Mouse (Mus musculus) adrenal gland, postnatal 25 days (tissue): ENCODE results near the gene Pan2. TPM values are rescaled to one million over a fixed set of nuclear protein-coding genes. Genes with fewer than 3 reads are reported as not detected.
"Not testable (repeated sequence)": the region's sequence is repeated elsewhere in the genome, so short reads cannot be mapped to it uniquely, and the experiment has no call there.

Source experiments
- DNase-seq: peaks from one replicate; pipeline ENCODE4 v3.0.0; 2021; ENCODE audit warnings: mixed read lengths
- long read RNA-seq: library from polyadenylated mRNA; stranded (forward); transcript quantifications from one replicate; pipeline ENCODE4 v2.0.0, GENCODE M21; 2021
- total RNA-seq: library from RNA; stranded (reverse); gene quantifications from 2 replicates; pipeline ENCODE4 v1.2.3, GENCODE M21; 2021

Gene Pan2
- total RNA-seq = 28.9 and 32.7 TPM in 2 replicates
- long read RNA-seq, partial matches to known transcripts = 6 of 18 reads
- long read RNA-seq, other reads (novel, unspliced or antisense) = 10 of 18 reads

DNA sequence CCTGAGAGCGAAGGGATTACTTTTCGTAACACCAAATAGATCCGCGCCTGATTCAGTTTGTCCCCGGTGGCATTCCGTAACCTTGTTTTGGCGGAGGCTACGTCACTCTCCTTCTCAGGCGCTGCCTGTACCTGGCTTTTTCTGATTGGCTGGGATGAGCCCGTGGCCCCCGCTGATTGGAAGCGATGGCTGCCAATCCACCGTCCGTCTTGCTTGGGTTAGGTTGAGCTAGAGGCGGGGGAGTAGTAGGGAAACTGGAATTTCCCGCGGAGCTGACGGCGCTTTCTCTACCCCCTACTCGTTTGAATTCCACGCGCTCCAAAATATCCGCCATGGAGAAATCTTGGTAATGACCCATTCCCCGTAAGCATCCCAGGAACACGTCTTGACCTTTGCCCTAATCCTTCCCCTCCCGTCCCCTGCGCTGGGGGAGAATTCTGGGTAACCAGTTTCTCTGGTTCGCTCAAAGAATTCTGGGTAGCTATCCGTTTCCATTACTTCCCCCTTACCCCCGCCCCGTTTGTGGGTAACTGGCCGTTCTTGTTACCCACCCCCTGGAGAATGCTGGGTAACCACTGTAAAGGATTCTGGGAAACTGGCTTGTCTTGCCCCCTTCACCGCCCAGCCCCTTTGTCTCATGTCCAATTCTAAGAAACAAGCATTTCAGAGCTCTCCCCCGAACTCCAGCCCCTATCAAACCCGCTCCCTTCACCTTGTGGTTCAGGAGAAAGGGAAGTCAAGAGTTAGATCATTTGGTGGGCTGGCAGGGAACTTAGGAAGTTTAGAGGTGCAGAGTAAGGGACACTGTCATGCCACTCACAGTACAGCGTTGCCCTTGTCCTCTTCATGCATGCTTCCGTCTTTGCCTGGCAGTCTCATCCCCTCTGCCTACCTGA is at the start of gene Pan2:
Gene Pan2 (plus strand): TSS at position 210 of the 896 bp plus-strand sequence.
- DNase-seq = peak; percentile 98

- no peak for DNase-seq
These were observed 49.4 kb upstream of the Pan2 start, which contains the start of gene Apon for GRCm38 (mm10) chr10:128253677-128254255. Gene Apon, plus strand, starts transcription at chr10:128254096.

DNA sequence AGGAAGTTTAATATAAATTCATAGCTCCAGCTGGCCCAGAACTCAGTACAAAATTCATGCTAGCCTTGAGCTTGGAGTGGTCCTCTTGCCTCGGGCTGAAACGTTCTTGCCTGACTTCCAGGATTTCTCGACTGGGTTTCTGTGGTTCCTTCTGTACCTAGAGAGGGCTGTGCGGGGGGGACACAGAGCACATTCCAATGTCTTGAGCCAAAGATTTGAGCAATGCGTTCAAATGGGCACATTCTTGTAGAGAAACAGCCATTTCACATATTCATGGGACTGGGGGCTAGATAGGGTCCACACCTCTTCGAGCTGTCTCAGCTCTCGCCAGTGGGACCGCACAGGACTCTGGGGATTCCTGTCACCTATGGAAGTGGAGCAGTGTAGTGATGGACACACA is 47.2 kb upstream of the Pan2 start:
- no peak for DNase-seq

- no peak for DNase-seq
These were observed 46.8 kb upstream of the Pan2 start for GRCm38 (mm10) chr10:128256328-128256727.

DNA sequence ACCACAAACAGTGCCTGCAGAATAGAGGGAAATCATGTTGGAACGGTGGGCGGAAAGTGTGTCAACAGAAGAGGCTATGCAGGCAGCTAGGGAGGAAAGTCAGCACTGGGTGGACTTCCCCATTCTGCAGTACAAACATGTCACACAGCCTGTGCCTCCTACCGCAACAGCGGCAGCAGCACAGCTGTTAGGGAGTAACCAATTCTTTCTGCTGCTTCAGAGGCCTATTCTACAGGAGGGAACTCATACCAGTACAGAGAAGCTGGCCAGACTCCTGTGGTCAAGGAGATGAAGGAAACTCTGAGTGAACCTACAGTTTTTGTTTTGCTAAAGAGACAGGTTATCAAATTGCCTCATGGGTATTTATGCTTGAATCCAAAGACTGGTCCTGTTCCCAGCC is 44.2 kb upstream of the Pan2 start:
- DNase-seq = no peak

DNA sequence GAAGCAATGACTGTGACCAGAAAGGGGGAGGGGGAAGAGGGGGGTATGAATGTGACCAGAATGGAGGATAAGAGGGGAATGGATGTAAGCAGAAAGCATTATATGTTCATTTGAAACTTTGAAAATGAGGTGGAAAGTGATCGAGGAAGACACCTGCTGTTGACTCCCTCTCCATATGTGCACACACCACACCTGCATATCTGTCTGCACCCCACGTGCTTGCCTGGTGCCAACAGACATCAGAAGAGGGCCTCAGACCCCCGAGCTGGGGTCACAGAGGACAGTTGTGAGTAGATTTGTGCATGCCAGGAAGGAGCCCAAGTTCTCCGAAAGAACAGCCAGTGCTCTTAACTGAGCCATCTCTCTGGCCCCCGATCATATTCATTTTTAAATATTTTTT is 43.2 kb upstream of the Pan2 start:
- no peak for DNase-seq

- not testable (repeated sequence) for DNase-seq
These were observed 42.8 kb upstream of the Pan2 start for GRCm38 (mm10) chr10:128260376-128260775.

DNA sequence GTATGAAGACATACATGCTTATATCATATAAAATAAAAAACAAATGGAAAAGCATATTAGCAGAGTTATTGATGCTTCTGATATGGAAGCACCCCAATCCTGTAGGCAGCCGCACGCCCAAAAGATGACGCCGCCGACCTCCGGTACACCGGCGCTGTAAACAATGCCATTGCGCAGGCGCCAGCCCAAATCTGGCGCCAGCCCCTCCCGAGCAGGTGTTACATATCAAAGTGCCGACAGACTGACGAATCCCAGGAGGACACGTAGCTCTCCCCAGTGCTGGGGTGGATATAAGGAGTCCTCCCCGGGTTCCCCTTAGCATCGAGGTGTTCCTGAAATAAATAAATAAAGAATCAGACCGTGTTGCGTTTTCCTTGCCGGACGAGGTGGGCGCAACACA is 40.8 kb upstream of the Pan2 start:
- DNase-seq = no peak

GRCm38 (mm10) chr10:128263393-128264310 is 39.5 kb upstream of the Pan2 start:
- no peak for DNase-seq

- no peak for DNase-seq
These were observed 34.8 kb upstream of the Pan2 start, which contains the start of gene Apof for GRCm38 (mm10) chr10:128268371-128268770. Gene Apof, plus strand, starts transcription at chr10:128268671.

DNA sequence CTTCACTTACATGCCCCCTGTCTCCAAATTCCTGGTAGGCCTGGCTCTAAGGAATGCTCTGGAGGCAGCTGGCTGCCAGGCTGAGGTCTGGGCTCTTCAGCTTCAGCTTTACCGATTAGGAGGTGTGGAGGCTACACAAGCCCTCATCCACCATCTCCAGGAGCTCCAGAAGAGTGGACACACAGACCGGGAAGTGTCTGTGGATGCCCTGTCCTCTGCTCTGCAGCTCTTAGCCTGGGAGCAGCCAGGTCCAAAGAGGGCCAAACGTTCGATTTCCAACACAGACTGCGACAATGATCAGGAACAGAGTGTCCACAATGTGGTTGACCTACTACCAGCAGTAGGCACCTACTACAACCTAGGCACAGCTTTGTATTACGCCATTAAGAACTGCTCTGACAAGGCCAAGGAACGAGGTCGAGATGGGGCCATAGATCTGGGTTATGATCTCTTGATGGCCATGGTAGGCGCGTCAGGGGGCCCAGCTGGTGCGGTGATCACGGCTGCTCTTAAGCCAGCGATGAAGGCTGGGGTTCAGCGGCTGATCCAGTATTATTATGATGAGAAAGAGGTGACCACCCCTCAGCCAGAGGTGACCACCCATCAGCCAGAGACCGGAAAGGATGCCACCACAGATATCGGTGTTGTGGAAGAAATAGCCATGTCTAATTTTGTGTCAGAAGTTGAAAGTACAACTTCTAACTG is 33.8 kb upstream of the Pan2 start:
- no peak for DNase-seq

DNA sequence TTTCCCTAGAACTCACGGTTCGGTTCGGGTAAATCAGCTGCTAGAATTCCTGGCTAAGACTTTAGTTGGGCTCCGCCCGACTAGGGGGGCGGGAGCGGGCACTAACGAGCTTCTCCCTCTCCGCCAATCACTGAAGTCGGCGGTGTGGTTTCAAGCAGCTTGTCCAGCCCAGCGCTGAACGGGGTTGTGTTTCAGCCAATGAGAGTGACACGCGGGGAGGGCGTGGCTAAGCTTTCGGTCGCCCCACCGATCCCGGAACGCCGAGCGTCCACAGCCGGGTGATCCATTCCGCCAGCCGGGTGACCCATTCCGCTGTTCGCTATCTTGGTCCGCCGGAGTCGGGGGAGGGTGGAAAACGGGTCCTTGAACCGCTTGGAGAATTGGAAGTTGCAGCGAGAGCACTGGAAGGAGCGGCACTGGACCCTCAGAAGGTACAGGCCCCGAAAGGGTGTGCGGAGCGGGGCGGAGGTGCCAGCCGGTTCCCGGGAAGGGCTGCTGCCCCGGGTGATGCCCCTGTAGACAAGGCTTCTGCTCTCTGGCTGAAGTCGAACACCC is 32.8 kb upstream of the Pan2 start, which contains the start of gene Stat2:
Gene Stat2 (plus strand): TSS at position 273 of the 555 bp plus-strand sequence.
- peak; percentile 97 for DNase-seq

DNA sequence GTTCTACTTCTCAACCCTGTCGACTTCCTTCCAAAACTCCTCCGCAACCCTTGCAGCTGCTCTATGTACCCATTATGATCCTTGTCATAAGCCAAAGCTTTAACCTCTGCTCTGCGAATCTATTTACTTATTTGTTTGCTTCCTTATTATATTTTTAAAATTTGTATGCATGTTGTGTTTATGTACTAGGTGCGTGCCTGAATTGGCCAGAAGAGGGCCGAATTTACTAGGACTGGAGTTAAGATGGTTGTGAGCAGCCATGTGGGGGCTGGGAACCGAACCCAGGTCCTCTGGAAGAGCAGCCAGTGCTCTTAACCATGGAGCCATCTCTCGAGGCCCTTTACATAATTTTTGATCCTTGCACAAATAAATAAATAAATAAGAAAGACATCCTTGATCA is 32.3 kb upstream of the Pan2 start:
- no peak for DNase-seq

DNA sequence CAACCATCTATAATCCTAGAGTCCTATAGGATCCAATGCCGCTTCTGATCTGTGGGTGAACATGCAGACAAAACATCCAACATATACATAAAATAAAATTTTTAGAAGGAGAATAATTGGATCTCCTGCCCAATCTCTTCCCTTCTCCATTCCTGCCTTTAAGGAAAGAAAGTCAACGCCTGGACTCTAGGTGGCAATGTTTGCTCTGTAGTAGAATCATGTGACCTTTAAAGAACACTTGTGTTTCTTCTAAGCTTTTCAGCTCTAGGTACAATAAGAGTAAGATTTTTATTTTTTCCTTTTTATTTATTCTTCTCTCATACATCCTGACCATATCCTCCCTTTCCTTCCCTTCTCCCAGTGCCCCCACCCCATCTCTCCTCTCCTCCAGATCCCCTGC is 31.3 kb upstream of the Pan2 start:
- no peak for DNase-seq

GRCm38 (mm10) chr10:128272819-128273439 is 30.2 kb upstream of the Pan2 start:
- not testable (repeated sequence) for DNase-seq

- not testable (repeated sequence) for DNase-seq
These were observed 27.8 kb upstream of the Pan2 start for GRCm38 (mm10) chr10:128275374-128275773.

- DNase-seq = no peak
These were observed 25.0 kb upstream of the Pan2 start for GRCm38 (mm10) chr10:128278158-128278557.

- no peak for DNase-seq
These were observed 22.2 kb upstream of the Pan2 start for GRCm38 (mm10) chr10:128280943-128281342.

- DNase-seq = no peak
These were observed 21.5 kb upstream of the Pan2 start for GRCm38 (mm10) chr10:128281682-128282081.

GRCm38 (mm10) chr10:128282886-128283450 is 20.2 kb upstream of the Pan2 start:
- DNase-seq = no peak
